27 mouse cellular contexts compared by ENCODE assay signal in the genomic region with DNA sequence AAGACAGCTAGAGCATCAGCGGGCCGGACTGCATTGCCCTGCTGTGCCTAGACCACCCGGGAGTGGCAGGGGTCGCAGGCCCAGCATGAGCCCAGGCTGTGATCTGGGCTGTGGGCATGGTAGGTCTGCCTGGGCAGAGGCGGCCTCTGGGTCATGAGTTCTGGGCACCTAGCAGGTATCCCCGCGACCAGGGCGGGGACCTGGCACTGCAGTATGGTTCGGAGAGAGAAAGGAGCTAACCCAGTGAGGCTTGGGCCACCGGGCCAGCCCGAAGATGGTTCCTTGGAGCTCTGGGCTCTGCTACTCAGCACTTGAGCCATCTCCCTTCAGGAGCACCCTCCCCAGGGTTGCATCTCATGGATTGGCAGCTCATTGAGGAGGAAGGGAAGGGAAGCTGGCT. TPM values are rescaled to one million over a fixed set of nuclear protein-coding genes. Genes with fewer than 3 reads are reported as not detected.
"Had no signal": no experiment of that assay in that cellular context is flagged by ENCODE, and none has a peak within 500 bp of the region (broad histone marks: within the 10 kb centered on the region; RNA-seq: fewer than 3 reads in every experiment).

No protein-coding gene starts in this region.

- H3K27ac ChIP-seq: kidney, postnatal 0 days; limb, embryonic 12.5 days; limb, embryonic 15.5 days; liver, embryonic 12.5 days; liver, embryonic 15.5 days; neural tube, embryonic 13.5 days; stomach, embryonic 15.5 days had no signal

- H3K4me3 ChIP-seq: limb, embryonic 12.5 days; limb, embryonic 15.5 days; liver, embryonic 12.5 days; liver, embryonic 15.5 days; myocyte; neural tube, embryonic 13.5 days; stomach, embryonic 15.5 days had no signal

- H3K36me3 ChIP-seq: limb, embryonic 12.5 days; limb, embryonic 15.5 days; liver, embryonic 12.5 days; liver, embryonic 15.5 days; neural tube, embryonic 13.5 days; stomach, embryonic 15.5 days had no signal

- H3K9me3 ChIP-seq: limb, embryonic 12.5 days; limb, embryonic 15.5 days; liver, embryonic 12.5 days; liver, embryonic 15.5 days; neural tube, embryonic 13.5 days; stomach, embryonic 15.5 days had no signal

- H3K9ac ChIP-seq: limb, embryonic 12.5 days; limb, embryonic 15.5 days; liver, embryonic 12.5 days; liver, embryonic 15.5 days; neural tube, embryonic 13.5 days; stomach, embryonic 15.5 days had no signal

- H3K27me3 ChIP-seq: limb, embryonic 12.5 days; limb, embryonic 15.5 days; liver, embryonic 12.5 days; liver, embryonic 15.5 days; neural tube, embryonic 13.5 days; stomach, embryonic 15.5 days had no signal

- H3K4me1 ChIP-seq: limb, embryonic 12.5 days; limb, embryonic 15.5 days; liver, embryonic 12.5 days; liver, embryonic 15.5 days; neural tube, embryonic 13.5 days; stomach, embryonic 15.5 days had no signal

- ATAC-seq: liver, embryonic 12.5 days had no signal

- H3K4me2 ChIP-seq: limb, embryonic 12.5 days; limb, embryonic 15.5 days; liver, embryonic 12.5 days; liver, embryonic 15.5 days; midbrain, embryonic 11.5 days; neural tube, embryonic 13.5 days; stomach, embryonic 15.5 days had no signal

- DNase-seq: left cerebral cortex, postnatal 4 days; lung, adult 2 months; lung, postnatal 14 days; midbrain, embryonic 14.5 days; retina, postnatal 1 day; right cerebral cortex, postnatal 25 days; spleen, adult 18-20 months; thymus, postnatal 25 days had no signal

RNA-seq across cellular contexts. Expression of gene Gm4778, which starts 12.2 kb away (rescaled TPM):
- total RNA-seq: layer of hippocampus, adult 8-10 months; layer of hippocampus, postnatal 14 days; left cerebral cortex, adult 8-10 months; left cerebral cortex, postnatal 14 days; left cerebral cortex, postnatal 4 days; megakaryocyte progenitor cell, adult 5-6 weeks; megakaryocyte-erythroid progenitor cell, adult 5-6 weeks; monocyte, adult 5-6 weeks; neutrophil, adult 5-6 weeks had no signal
- polyA plus RNA-seq: kidney, postnatal 0 days; limb, embryonic 12.5 days; limb, embryonic 15.5 days; liver, embryonic 12.5 days; liver, embryonic 15.5 days; lung, adult 2 months; lung, embryonic 16.5 days; midbrain, embryonic 11.5 days; midbrain, embryonic 14.5 days; myocyte; neural tube, embryonic 13.5 days; stomach, embryonic 15.5 days; thymus, postnatal 0 days had no signal
